Mouse (Mus musculus): ENCODE data around the gene Rdh16f1.

Gene Rdh16f1

DNA sequence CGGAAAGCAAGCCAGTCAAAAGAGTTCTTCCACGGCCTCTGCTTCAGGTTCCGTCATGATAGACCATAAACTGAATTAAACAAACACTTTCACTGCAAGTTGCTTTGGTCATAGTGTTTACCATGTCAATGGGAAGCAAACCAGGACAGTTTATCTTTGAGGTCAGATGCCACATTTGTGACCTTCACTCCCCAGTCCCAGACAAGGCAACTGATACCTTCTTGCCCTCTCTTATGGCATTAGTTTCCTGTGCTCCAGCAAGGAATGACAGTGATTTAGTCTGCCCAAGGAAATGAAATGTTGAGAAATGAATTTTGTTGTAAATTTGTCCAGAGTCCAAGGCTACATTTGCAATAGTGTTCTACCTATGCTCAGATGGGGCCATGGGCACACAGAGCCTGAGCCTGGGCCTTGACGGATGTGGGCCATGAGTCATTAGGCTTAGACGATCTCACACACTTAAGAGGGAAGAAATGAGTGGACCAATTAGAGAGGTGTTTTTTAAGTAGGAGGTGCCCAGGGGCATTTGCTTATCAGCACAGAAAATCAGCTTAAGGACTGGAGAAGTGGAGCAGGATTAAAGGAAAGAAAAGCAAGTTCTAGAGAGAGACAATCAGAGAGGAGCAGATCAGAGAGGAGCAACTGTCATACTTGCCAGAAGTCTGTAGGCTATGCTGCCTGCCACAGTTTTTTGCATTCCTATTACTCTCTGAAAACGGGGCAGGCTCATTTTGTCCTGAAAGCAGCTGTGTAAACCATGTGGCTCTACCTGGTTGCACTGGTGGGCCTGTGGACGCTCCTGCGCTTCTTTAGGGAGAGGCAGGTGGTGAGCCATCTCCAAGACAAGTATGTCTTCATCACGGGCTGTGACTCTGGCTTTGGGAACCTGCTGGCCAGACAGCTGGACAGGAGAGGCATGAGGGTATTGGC lies at the start of gene Rdh16f1, which contains the start of gene Rdh1:
Rdh16f1 (plus strand) TSS at position 607 of the 930 bp plus-strand sequence.
Rdh1 (plus strand) TSS at position 541 of the 930 bp plus-strand sequence.
- peak; percentile 85 for TF ChIP-seq GATA4 (IDR thresholded peaks at IDR 0.05; ENCODE audit: insufficient replicate concordance, low read length)

DNA sequence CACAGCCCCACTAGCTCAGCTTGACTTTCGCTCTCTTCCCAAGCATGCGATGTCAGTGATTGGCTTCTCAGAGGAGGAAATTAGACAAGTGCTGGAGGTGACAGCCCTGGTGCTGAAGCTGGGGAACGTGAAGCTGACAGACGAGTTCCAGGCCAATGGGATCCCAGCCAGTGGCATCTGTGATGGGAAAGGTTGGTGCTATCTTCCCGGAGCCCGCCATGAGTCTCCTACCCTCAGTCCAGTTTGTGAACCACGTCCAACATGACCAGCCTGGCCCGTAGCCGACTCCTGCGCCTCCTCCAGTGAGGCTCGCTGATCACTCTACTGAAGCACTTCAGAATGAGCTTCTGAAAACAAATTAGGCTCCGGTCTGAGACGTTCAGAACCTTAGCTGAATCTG lies 49.3 kb upstream of the Rdh16f1 start:
- no peak for TF ChIP-seq GATA4 (IDR thresholded peaks at IDR 0.05; ENCODE audit: insufficient replicate concordance, low read length)

DNA sequence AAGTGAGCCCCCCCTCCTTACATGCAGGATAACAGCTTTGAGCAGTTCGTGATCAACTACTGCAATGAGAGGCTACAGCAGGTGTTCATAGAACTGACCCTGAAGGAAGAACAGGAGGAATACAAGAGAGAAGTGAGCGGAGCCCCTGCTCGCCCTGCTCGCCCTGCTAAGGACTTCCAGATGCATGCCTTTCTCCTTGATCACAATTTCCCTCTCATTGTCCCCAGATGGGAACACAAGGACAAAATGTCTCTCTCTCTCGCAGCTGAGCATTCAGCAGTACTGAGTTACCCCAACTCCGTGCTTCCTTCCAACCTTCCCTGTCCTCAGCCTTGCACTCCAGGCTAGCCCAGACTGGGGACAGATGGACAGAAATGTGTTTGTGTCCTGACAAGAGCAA lies 46.9 kb upstream of the Rdh16f1 start:
- TF ChIP-seq GATA4 (IDR thresholded peaks at IDR 0.05; ENCODE audit: insufficient replicate concordance, low read length) = no peak

DNA sequence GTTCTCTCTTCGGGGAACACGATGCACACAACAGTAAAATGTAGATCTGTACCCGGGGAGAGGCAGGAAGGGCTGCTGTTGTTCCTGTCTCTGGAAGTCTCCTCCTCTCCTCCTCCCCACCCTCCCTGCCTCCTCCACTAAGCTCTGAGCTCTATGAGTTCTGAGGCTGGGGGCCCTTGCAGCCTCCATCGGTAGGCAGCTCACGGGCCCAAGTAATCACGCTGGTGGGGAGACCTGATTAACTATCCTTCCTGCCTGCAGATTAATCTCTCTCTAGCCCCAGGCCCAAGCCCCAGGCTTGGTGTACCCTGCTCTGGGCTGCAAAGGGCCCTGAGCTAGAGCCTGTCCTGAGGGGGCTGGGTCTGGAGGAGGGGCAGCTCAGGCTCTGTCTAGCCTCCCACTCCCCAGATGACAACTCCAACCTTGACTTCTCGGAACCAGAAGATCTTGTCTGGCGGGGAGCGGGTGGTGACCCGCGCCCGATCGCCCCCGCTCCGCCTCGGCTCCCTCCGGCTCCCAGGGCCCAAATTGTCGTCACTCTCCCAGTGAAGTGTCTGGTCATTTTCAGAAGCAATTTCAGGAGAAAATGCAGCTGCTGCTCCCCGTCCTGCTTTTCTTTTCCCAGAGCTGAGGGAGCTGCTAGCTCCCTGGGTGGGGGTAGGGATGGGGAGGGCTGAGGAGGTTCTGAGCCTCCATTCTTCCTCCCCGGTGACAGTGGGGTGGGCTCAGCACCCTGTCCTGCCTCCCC lies 37.7 kb upstream of the Rdh16f1 start:
- TF ChIP-seq GATA4 (IDR thresholded peaks at IDR 0.05; ENCODE audit: insufficient replicate concordance, low read length) = no peak

DNA sequence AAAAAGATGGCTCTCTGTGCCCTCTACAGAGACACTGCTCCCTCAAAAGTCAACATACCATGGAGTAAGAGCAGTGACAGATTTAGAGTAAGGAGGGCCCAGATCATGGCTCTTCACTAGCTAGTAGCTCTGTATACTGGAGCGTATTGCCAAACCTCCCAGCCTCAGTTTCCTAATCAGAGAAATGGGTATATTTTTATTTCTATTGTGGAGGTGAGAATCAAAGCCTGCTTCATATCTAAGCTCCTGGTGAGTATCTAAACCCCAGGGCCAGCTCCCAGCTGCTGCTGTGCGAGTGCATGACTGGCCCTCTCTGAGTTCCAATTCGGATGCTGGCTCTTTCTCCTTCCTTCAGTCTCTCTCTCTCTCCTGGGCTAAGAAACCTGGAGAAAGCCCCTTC lies 35.4 kb upstream of the Rdh16f1 start, which contains the start of gene Tac2:
Tac2 (plus strand) TSS at position 301 of the 400 bp plus-strand sequence.
- no peak for TF ChIP-seq GATA4 (IDR thresholded peaks at IDR 0.05; ENCODE audit: insufficient replicate concordance, low read length)

DNA sequence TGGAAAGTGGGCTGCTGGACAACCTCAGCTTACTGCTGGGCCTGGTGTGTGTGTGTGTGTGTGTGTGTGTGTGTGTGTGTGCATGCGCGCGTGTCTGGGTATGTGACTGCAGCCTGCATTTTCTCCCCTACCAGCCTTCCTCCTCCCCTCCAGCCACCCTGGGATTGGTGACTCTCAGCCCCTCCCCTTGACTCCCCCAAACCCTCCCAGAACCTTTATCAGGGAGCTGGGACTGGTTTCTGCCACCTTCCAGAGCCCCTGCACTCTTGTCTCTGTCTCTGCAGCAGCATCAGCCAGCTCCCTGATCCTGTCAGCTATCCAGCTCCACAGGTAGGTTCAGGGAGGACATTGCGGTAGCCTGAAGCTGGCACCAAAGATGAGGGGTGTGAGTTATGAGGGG lies 34.5 kb upstream of the Rdh16f1 start:
- no peak for TF ChIP-seq GATA4 (IDR thresholded peaks at IDR 0.05; ENCODE audit: insufficient replicate concordance, low read length)

DNA sequence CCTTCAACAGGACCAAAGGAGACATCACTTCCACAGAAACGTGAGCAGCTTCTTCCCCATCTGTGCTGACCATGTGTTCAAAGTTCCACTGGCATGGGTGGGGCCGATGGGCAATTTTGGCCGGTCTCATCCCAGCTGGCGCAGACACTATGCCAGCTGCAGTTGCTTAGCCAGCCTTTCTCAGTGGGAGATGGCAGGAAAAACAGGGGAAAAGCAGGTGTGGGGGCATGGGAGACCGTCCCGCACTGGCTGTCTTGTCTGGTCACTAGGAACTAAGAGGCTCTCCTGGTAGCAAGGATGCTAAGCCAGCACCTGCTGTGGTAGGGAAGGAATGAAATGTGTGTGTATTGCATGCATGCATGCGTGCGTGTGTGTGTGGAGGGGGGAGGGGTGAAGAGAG lies 31.1 kb upstream of the Rdh16f1 start:
- no peak for TF ChIP-seq GATA4 (IDR thresholded peaks at IDR 0.05; ENCODE audit: insufficient replicate concordance, low read length)

DNA sequence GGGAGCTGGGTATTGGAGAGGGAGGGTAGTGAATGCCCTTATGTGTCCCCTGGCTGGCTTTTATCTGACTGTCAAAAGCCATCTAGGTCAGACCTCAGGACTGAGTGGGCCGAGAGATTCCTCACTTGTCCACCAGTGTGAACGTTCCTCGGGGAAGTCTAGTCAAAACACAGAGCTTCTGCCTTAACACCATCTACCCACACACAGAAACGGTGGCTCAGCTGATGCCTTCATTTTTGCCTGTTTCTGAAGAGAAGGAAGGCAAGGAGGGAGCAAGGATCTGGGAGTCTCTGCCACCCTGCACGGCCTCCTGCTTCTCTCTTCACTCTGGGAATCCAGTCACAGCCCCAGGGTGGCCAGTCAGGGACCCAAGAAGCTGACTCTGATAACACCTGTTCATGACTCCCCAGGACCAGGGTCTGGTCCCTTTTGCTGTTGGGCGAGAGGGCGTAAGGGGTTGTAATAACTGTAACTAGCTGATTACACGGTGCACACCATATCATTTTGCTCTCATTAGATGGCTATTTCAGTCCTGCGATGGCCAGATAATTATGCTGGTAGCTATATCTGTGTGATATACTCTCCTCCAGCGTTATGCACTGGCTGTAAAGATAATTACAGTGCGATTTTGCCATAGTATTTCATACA lies 29.2 kb upstream of the Rdh16f1 start:
- TF ChIP-seq GATA4 (IDR thresholded peaks at IDR 0.05; ENCODE audit: insufficient replicate concordance, low read length) = no peak

DNA sequence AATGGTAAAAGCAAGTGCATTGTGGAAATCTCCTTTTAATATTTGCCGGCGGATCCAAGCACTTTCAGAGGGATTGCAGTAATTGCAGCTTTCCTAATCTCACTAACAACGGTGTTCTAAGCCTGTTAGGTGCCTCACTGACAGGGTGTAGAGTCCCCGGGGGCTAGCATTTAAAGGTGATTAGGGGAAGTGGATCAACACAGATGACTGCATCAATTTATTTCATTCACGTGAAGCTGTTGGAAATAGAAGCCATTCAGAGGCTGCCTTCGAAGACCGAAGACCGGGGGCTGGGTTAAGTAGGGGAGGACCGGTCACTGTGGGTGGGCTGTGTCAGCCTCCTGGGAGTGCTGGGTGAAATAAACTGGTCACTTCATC lies 28.7 kb upstream of the Rdh16f1 start:
- no peak for TF ChIP-seq GATA4 (IDR thresholded peaks at IDR 0.05; ENCODE audit: insufficient replicate concordance, low read length)

DNA sequence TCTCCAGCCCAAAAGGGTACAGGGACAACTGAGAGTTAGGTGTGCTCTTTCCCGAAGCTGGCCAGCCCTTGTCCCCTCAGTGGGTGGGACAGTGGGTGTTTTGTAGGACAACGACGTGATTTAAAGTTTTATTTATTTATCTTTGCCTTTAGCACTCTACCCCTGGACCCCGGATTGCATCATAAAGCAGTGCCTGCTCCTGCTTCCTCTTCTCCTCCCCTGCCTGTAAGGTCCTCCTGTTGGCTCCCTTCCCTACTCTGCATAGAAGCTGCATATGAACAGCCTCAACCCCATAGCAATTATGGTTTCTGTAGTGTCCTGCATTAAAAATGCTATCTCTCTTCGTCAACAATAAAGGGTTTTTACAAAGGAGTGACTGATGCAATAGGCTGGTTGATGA lies 28.2 kb upstream of the Rdh16f1 start:
- no peak for TF ChIP-seq GATA4 (IDR thresholded peaks at IDR 0.05; ENCODE audit: insufficient replicate concordance, low read length)

DNA sequence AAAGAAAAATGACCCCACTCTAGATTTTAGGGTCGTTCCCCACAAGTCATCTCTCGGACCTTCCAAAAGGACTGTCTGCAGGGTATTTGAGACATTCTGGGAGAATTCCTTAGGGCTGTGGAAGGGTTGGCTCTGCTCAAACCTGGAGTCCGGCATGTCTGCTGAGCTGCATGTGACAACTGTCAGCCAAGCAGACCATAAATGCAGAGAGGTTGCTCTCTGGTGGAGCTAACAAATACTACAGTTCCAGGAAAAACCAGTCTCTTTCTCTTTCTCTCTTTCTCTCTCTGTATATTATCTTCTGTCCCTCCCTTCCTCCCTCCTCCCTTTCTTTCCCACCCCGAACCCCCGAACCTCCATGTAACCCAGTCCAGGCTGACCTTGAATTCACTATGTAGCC lies 25.2 kb upstream of the Rdh16f1 start:
- no peak for TF ChIP-seq GATA4 (IDR thresholded peaks at IDR 0.05; ENCODE audit: insufficient replicate concordance, low read length)

DNA sequence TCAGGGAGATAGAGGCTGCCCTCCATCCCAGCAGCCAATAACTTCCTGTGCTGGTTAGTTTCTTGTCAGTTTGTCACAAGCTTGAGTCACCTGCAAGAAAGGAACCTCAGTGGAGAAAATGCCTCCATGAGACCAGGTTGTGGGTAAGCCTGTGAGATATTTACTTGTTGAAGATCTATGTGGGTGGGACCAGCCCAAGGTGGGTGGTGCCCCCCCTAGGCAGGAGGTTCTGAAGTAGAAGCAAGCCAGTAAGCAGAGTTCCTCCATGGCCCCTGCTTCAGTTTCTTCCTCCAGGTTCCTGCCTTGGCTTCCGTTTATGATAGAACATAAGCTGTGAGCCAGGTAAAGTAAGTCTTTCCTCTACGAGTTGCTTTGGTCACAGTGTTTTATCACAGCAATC lies 23.3 kb upstream of the Rdh16f1 start:
- no peak for TF ChIP-seq GATA4 (IDR thresholded peaks at IDR 0.05; ENCODE audit: insufficient replicate concordance, low read length)

DNA sequence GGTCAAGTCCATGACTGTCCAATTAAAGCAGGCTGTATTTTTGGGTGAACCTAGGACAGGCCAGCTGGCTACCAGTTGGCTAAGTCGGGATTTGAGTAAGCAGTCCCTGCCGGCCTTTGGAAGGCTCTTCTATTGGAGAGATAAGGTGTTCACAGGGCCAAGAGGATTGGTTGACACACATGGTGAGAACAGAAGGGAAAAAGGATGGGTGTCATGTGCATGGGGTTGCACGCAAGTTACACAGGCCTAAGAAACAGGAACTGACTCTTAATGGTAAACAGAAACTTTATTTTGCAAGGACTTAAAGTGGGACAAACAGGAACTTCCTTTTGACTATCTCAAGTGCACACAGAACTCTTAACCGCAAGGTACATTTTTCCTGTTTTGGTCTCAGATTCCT lies 22.7 kb upstream of the Rdh16f1 start:
- peak; percentile 83; the same call in 1 of the 2 replicates for TF ChIP-seq GATA4 (IDR thresholded peaks at IDR 0.05; ENCODE audit: insufficient replicate concordance, low read length)

DNA sequence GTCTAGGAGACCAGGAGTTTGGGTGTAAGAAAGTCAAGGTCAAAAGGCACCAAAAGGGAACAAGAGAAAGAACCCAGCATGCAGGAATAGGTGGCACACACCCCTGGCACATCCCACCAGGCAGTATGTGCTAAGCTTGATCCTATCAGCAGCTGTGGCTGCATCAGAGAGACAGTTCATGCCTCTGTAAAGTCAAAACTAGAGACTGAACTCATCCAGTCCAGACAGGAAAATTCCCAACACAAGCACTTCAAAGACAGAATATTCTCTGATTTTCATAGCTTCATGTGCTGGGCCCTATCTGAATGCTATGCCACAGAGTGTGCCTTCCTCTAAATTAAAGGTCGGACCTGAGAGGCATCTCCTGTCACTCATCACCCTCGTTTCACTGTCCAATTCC lies 22.0 kb upstream of the Rdh16f1 start:
- no peak for TF ChIP-seq GATA4 (IDR thresholded peaks at IDR 0.05; ENCODE audit: insufficient replicate concordance, low read length)

DNA sequence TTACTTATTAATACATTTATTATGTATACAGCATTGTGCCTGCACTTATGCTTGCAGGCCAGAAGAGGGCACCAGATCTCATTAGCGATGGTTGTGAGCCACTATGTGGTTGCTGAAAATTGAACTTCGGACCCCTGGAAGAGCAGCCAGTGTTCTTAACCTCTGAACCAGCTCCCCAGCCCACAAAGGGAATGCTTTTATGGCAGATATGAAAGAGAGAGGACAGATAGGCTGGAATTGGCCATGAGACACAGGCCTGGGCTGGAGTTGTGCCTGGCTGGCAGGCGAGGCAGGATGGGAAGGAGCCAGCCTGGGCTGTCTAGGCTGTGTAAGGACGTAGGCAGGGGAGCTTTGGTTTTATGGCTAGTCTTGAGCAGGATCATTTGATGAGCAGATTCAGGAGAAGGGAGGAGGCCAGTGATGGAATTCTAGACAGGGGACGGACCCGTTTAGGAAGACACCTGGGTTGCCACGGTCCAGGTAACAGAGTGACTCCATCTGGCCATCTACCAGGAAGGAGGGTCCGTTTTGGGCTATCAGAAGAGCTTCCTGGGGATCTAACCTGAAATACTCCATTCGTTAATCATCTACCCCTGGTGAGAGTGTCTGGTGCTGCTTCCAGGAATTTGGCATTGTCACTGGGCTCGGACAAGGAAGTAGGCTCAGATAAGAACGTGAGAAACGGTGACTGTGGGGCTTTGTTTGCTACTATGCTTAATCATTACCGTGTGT lies 21.3 kb upstream of the Rdh16f1 start:
- peak; percentile 78 for TF ChIP-seq GATA4 (IDR thresholded peaks at IDR 0.05; ENCODE audit: insufficient replicate concordance, low read length)
